Mouse (Mus musculus) brain, embryonic 14.5 days (tissue): Measurements from ENCODE around the gene Sik2.

Source experiments
- CTCF ChIP-seq: fragments of 200-500 bp; IDR thresholded peaks from 2 replicates; pipeline ENCODE4 v1.5.1; 2012; ENCODE audit warnings: inconsistent platforms, mild to moderate bottlenecking, moderate library complexity, borderline replicate concordance; ENCODE audit not compliant: insufficient read depth, insufficient read length; ENCODE audit errors: extremely low read depth
- POLR2A ChIP-seq: fragments of 200-500 bp; IDR thresholded peaks from 2 replicates; pipeline ENCODE4 v1.6.1; 2012; ENCODE audit warnings: mild to moderate bottlenecking, inconsistent platforms, borderline replicate concordance; ENCODE audit not compliant: poor library complexity, insufficient read depth, insufficient read length, severe bottlenecking; ENCODE audit errors: extremely low read depth

DNA sequence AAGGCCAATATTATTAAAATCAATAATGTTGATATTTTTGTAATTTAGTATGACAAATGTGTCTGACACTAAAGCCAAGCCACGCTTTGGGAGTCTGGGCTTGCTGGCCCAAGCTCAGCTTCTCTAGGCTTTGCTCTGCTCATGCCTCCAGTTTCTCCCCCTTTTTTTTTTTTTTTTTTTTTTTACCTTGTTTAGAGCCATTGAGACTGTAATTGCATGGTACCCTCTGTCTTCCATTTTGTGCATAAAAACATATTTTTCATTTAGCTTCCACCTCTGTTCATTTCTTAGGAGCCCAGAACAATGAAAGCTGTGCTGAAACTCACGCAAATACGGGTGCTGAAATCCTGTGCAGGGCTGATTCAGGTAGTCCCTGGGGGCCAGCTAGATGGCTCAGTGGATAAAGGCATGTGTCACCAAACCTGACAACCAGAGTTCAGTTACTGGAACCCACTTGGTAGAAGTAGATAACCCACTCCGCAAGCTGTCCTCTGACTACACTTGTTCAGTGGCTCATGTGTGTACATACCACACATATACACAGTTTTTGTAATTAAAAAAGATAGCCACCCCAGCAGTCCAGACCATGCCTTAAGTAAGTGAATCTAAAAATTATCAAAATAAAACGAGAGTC lies 153.6 kb downstream of the Sik2 start:
- TF ChIP-seq CTCF = no peak
- TF ChIP-seq POLR2A = no peak
